Mouse (Mus musculus): ENCODE measurements at regions not wholly inside any gene's neighbourhood (a gene's known extent, or its start where the extent isn't known, plus 50 kb on each side); places are given as distances from the start of the nearest gene placed in this dataset.

DNA sequence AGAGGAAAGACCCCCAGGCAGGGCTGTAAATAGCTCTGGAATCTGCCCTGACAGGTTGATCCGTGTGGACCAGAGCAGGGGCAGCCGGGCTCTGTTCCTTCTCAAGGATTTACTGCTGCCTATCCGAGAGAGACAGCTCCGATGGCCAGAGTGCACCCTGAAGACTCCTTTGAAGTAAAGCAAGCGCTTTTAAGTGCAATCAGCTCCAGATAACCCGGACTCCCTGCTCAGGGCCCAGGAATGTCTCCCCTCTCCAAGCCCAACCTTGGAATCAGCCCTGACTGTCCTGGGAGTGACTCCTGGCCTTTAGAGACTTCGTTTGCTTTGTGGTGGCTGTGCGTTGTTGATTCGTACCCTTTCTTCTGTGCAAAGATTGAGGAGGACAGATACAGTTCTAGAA is 73.2 kb upstream of the Podxl start:
- Histone ChIP-seq H3K27ac (ENCODE audit: low read depth, low read length) (no peak overlapping the region), H3K4me1 (ENCODE audit: insufficient read depth) (no peaks in the 10 kb centered on the region), H3K36me3 (ENCODE audit: insufficient read depth) (no peaks in the 10 kb centered on the region), H3K9ac (no peak overlapping the region), H3K4me2 (ENCODE audit: low read depth) (no peak overlapping the region), H3K27me3 (ENCODE audit: insufficient read depth, low read length) (no peaks in the 10 kb centered on the region), H3K9me3 (ENCODE audit: low read length) (no peaks in the 10 kb centered on the region), H3K4me3 (ENCODE audit: low read depth, low read length) (no peak overlapping the region)
- 41% methylated on average over 9 of the region's 9 CpGs for WGBS
- no peak for DNase-seq
- TF ChIP-seq CTCF (IDR thresholded peaks at IDR 0.05; ENCODE audit: low read depth) = no peak
- ATAC-seq = no peak

DNA sequence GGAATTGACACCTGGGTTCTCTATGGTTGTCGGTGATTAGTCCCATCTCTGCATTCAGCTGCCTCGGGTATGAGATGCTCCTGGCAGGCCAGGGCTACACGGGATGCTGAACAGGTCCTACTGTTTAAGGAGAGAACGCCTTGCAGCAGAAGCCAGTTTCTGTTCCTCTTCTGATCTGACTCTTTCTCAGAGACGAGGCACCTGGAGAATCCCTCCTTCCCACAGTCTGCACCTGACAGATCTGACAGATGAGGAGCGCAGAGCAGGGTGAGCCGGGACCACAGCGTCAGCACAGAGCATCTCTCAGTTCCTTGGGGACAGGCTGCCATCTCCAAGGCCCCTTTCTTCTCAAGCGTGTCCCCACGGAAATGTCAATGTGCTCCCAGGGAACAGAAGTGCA is 68.7 kb upstream of the Podxl start:
- 77% methylated on average over 10 of the region's 10 CpGs for WGBS
- no peaks in the 10 kb centered on the region for H3K4me1 ChIP-seq (ENCODE audit: insufficient read depth)
- no peaks in the 10 kb centered on the region for H3K36me3 ChIP-seq (ENCODE audit: insufficient read depth)
- ATAC-seq = no peak
- no peaks in the 10 kb centered on the region for H3K9me3 ChIP-seq (ENCODE audit: low read length)
- H3K9ac ChIP-seq = no peak overlapping the region
- H3K4me3 ChIP-seq (ENCODE audit: low read depth, low read length) = no peak overlapping the region
- no peak overlapping the region for H3K27ac ChIP-seq (ENCODE audit: low read depth, low read length)
- no peak for DNase-seq
- H3K4me2 ChIP-seq (ENCODE audit: low read depth) = no peak overlapping the region
- H3K27me3 ChIP-seq (ENCODE audit: insufficient read depth, low read length) = no peaks in the 10 kb centered on the region
- TF ChIP-seq CTCF (IDR thresholded peaks at IDR 0.05; ENCODE audit: low read depth) = no peak

DNA sequence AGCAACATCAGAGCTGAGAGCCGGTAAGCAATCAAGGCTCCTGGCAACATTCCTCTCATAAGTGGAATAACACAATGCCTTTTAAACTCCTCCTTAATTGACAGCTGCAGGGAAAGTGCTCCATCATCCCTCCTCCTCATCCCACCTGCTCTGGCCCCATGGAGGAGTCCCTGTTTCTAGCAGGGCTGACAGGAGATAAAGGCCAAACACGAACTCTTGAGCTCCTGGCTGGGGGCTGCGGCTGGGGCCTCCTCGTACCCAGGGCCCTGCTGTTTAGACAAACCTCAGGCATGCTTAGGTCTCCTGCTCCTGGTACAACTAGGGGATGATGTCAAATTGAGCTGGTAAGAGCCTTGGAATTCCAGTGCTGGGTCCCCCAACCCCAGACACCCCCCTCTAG is 66.2 kb upstream of the Podxl start:
- Histone ChIP-seq H3K4me2 (ENCODE audit: low read depth) (no peak overlapping the region), H3K9ac (no peak overlapping the region), H3K36me3 (ENCODE audit: insufficient read depth) (no peaks in the 10 kb centered on the region), H3K4me1 (ENCODE audit: insufficient read depth) (no peaks in the 10 kb centered on the region), H3K9me3 (ENCODE audit: low read length) (no peaks in the 10 kb centered on the region), H3K27me3 (ENCODE audit: insufficient read depth, low read length) (no peaks in the 10 kb centered on the region), H3K27ac (ENCODE audit: low read depth, low read length) (no peak overlapping the region), H3K4me3 (ENCODE audit: low read depth, low read length) (no peak overlapping the region)
- 64% methylated on average over 4 of the region's 4 CpGs for WGBS
- TF ChIP-seq CTCF (IDR thresholded peaks at IDR 0.05; ENCODE audit: low read depth) = no peak
- no peak for ATAC-seq
- no peak for DNase-seq

DNA sequence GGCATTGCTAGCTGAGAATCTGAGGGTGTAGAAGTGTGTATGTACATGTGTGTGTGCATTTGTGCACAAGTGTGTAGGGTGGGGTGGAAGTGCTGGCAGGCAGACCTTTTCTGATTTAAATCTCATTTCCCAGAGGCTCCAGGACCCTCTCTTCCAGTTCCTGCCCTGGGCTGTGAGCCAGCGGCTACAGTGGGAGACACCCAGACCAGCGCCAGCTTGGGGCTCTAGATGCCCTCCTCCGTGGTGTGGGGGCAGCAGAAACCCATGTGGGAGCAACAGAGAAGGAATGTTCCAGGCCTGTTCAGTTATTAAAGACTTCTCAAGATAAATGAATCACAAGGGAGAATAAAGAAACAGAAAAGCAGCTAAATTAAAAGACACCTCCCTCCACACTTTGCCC is 64.1 kb upstream of the Podxl start:
- Histone ChIP-seq H3K36me3 (ENCODE audit: insufficient read depth) (no peaks in the 10 kb centered on the region), H3K4me2 (ENCODE audit: low read depth) (no peak overlapping the region), H3K9ac (no peak overlapping the region), H3K4me3 (ENCODE audit: low read depth, low read length) (no peak overlapping the region), H3K9me3 (ENCODE audit: low read length) (no peaks in the 10 kb centered on the region), H3K27me3 (ENCODE audit: insufficient read depth, low read length) (no peaks in the 10 kb centered on the region), H3K4me1 (ENCODE audit: insufficient read depth) (no peaks in the 10 kb centered on the region), H3K27ac (ENCODE audit: low read depth, low read length) (no peak overlapping the region)
- TF ChIP-seq CTCF (IDR thresholded peaks at IDR 0.05; ENCODE audit: low read depth) = no peak
- ATAC-seq (no peak), DNase-seq (no peak)
- WGBS = 65% methylated on average over 3 of the region's 3 CpGs

DNA sequence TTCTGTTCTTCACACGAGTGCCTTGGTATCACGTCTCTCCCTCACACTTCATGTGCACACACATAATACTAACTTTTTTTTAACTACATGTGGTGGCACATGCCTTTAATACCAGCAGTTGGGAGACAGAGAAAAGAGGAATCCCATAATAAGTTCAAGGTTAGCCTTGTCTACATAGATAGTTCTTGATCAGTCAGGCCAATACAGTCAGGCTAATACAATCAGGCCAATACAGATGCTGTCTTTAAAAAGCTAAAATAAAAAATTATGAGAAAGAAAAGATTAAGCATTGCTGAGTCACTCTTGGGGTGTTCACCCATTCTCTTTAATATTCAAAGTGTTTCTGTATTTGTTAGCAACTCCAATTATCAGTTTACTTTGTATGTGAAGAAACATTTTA is 61.3 kb upstream of the Podxl start:
- no peaks in the 10 kb centered on the region for H3K36me3 ChIP-seq (ENCODE audit: insufficient read depth)
- no peak overlapping the region for H3K9ac ChIP-seq
- no peaks in the 10 kb centered on the region for H3K27me3 ChIP-seq (ENCODE audit: insufficient read depth, low read length)
- TF ChIP-seq CTCF (IDR thresholded peaks at IDR 0.05; ENCODE audit: low read depth) = no peak
- ATAC-seq = no peak
- no peak for DNase-seq
- H3K9me3 ChIP-seq (ENCODE audit: low read length) = no peaks in the 10 kb centered on the region
- no peak overlapping the region for H3K27ac ChIP-seq (ENCODE audit: low read depth, low read length)
- WGBS = 79% methylated on average over 2 of the region's 2 CpGs
- H3K4me2 ChIP-seq (ENCODE audit: low read depth) = no peak overlapping the region
- H3K4me1 ChIP-seq (ENCODE audit: insufficient read depth) = no peaks in the 10 kb centered on the region
- H3K4me3 ChIP-seq (ENCODE audit: low read depth, low read length) = no peak overlapping the region

DNA sequence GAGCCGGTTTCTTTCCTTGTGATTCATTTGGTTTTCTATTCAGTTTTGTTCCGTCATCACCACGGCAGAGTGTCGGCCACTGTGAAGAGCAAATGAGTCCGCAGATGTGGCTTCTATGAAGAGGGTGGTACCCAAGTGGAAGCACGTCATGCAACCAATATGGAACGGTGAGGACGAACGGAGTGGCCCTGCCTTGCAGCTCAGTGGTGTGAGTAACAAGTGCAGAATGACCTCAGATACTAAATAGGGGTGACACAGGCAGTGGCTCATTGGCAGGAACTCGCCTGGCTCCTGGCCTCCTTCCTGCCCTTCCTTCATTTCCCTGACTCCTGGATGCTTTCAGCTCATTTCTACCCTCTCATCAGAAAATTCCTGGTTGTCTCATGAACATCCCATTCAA is 60.6 kb upstream of the Podxl start:
- 81% methylated on average over 10 of the region's 10 CpGs for WGBS
- DNase-seq (no peak), ATAC-seq (no peak)
- H3K27ac ChIP-seq (ENCODE audit: low read depth, low read length) = no peak overlapping the region
- no peak overlapping the region for H3K9ac ChIP-seq
- H3K9me3 ChIP-seq (ENCODE audit: low read length) = no peaks in the 10 kb centered on the region
- no peaks in the 10 kb centered on the region for H3K27me3 ChIP-seq (ENCODE audit: insufficient read depth, low read length)
- no peaks in the 10 kb centered on the region for H3K4me1 ChIP-seq (ENCODE audit: insufficient read depth)
- H3K4me3 ChIP-seq (ENCODE audit: low read depth, low read length) = no peak overlapping the region
- no peak overlapping the region for H3K4me2 ChIP-seq (ENCODE audit: low read depth)
- no peaks in the 10 kb centered on the region for H3K36me3 ChIP-seq (ENCODE audit: insufficient read depth)
- TF ChIP-seq CTCF (IDR thresholded peaks at IDR 0.05; ENCODE audit: low read depth) = no peak

DNA sequence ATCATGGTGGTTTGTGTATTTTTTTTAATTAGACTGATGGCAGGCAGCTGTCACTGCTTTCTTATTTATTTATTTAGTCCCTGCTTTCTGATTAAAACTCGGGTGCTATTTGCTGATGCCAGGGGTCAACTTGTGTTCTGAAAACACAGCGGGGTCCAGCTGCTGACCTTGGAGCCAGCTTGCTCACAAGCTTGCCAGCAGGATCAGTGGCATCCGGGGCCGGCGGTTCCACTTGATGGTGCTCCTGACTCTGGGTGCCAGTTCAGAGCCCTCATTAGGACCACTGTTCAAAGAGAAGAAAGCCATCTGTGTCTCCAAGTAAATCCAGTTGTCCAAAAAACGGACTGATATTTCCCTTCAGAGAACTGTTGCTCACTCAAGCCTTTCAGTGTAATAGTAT is 57.2 kb upstream of the Podxl start:
- 76% methylated on average over 6 of the region's 6 CpGs for WGBS
- no peaks in the 10 kb centered on the region for H3K36me3 ChIP-seq (ENCODE audit: insufficient read depth)
- no peak for TF ChIP-seq CTCF (IDR thresholded peaks at IDR 0.05; ENCODE audit: low read depth)
- no peaks in the 10 kb centered on the region for H3K27me3 ChIP-seq (ENCODE audit: insufficient read depth, low read length)
- no peak overlapping the region for H3K9ac ChIP-seq
- H3K27ac ChIP-seq (ENCODE audit: low read depth, low read length) = no peak overlapping the region
- H3K4me1 ChIP-seq (ENCODE audit: insufficient read depth) = no peaks in the 10 kb centered on the region
- H3K9me3 ChIP-seq (ENCODE audit: low read length) = no peaks in the 10 kb centered on the region
- no peak for DNase-seq
- no peak for ATAC-seq
- no peak overlapping the region for H3K4me2 ChIP-seq (ENCODE audit: low read depth)
- no peak overlapping the region for H3K4me3 ChIP-seq (ENCODE audit: low read depth, low read length)

DNA sequence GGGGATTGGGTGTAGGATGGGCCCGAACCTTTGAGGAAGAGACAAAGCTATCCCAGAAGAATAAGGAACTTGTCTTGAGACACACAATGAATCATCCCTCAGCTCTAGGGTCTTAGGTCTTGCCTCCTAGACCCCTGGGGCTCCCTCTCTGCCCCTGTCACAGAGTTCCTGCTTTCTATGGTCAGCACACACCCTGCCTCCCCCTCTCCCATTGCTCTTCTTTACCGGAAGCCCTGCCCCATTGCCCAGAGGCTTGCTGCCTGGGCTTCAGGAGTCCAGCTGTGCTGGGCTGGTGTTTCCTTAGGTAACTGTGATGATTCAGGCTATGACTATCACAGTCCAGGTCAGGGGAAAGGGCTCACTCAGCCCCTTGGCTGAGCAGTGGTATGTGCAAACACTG is 55.1 kb upstream of the Podxl start:
- WGBS = 88% methylated on average over 2 of the region's 2 CpGs
- H3K27me3 ChIP-seq (ENCODE audit: insufficient read depth, low read length) = no peaks in the 10 kb centered on the region
- DNase-seq (no peak), ATAC-seq (no peak)
- H3K27ac ChIP-seq (ENCODE audit: low read depth, low read length) = no peak overlapping the region
- H3K4me3 ChIP-seq (ENCODE audit: low read depth, low read length) = no peak overlapping the region
- H3K36me3 ChIP-seq (ENCODE audit: insufficient read depth) = no peaks in the 10 kb centered on the region
- H3K9me3 ChIP-seq (ENCODE audit: low read length) = no peaks in the 10 kb centered on the region
- H3K4me2 ChIP-seq (ENCODE audit: low read depth) = no peak overlapping the region
- TF ChIP-seq CTCF (IDR thresholded peaks at IDR 0.05; ENCODE audit: low read depth) = no peak
- H3K4me1 ChIP-seq (ENCODE audit: insufficient read depth) = no peaks in the 10 kb centered on the region
- H3K9ac ChIP-seq = no peak overlapping the region

Measured in forebrain, postnatal 0 days (tissue).